Mouse (Mus musculus) embryonic facial prominence, embryonic 11.5 days (tissue): ENCODE data around the gene Chst12. TPM values are rescaled to one million over a fixed set of nuclear protein-coding genes. Genes with fewer than 3 reads are reported as not detected.

Source experiments
- ATAC-seq: fragments of 200-750 bp; cut with Nextera tagmentation; replicated peaks from 2 replicates; pipeline ENCODE4 v1.8.0; 2017; ENCODE audit warnings: low read depth; ENCODE audit not compliant: insufficient number of reproducible peaks, low FRiP score, low TSS enrichment
- DNase-seq: peaks from one replicate; pipeline ENCODE4 v3.0.0-alpha.2; 2015; ENCODE audit warnings: low spot score
- H3K27ac ChIP-seq: fragments of 300-500 bp; sonication (generic); replicated peaks from 2 replicates; pipeline ENCODE4 v1.5.1; 2014; ENCODE audit warnings: mild to moderate bottlenecking, low read depth, low read length, control low read depth
- H3K27me3 ChIP-seq: fragments of 300-500 bp; sonication (generic); 2 replicates; pipeline ENCODE4 v1.6.1; 2014; ENCODE audit warnings: mild to moderate bottlenecking, low read length, moderate library complexity, mixed read lengths; ENCODE audit not compliant: control insufficient read depth, insufficient read depth
- H3K36me3 ChIP-seq: fragments of 300-500 bp; sonication (generic); replicated peaks from 2 replicates; pipeline ENCODE4 v1.6.1; 2014; ENCODE audit warnings: low read depth, mild to moderate bottlenecking, low read length, moderate library complexity, mixed read lengths; ENCODE audit not compliant: control insufficient read depth, insufficient read depth
- H3K4me1 ChIP-seq: fragments of 300-500 bp; sonication (generic); 2 replicates; pipeline ENCODE4 v1.6.1; 2014; ENCODE audit warnings: low read length, mixed read lengths; ENCODE audit not compliant: control insufficient read depth, insufficient read depth
- H3K4me2 ChIP-seq: fragments of 300-500 bp; sonication (generic); 2 replicates; pipeline ENCODE4 v1.6.1; 2014; ENCODE audit warnings: low read depth, mild to moderate bottlenecking, control low read depth, low read length, moderate library complexity
- H3K4me3 ChIP-seq: fragments of 300-500 bp; sonication (generic); 2 replicates; pipeline ENCODE4 v1.5.1; 2014; ENCODE audit warnings: low read depth, low read length, control low read depth
- H3K9ac ChIP-seq: fragments of 300-500 bp; sonication (generic); replicated peaks from 2 replicates; pipeline ENCODE4 v1.6.1; 2014; ENCODE audit warnings: mild to moderate bottlenecking, control low read depth, low read length
- H3K9me3 ChIP-seq: fragments of 300-500 bp; sonication (generic); replicated peaks from 2 replicates; pipeline ENCODE4 v1.6.1; 2016; ENCODE audit warnings: mild to moderate bottlenecking, low read length, inconsistent platforms, mixed read lengths; ENCODE audit not compliant: control insufficient read depth
- WGBS: fragments of 180-500 bp; shearing (Covaris S2); extraction: QIAGEN DNeasy Blood & Tissue Kit; methylation state at CpG from one replicate; pipeline ENCODE4 v1.1.7; 2014; 5-methylcytosine and 5-hydroxymethylcytosine counted together
- polyA plus RNA-seq: library from polyadenylated mRNA; unstranded; fragments of >200 nt; fragmentation: Nextera tagmentation; extraction: Ambion mirVana; gene quantifications from 2 replicates; pipeline ENCODE4 v1.2.1, GENCODE M21; 2014

Chst12 gene
- polyA plus RNA-seq, 1 experiment from 2014 or later: 8.8 TPM

GRCm38 (mm10) chr5:140568321-140568970, 63.1 kb downstream of the Chst12 start:
- H3K4me1 ChIP-seq: no peaks in the 10 kb centered on the region; the same call in 1 of the 2 replicates

GRCm38 (mm10) chr5:140569032-140569595, 63.8 kb downstream of the Chst12 start:
- H3K9me3 ChIP-seq: no peaks in the 10 kb centered on the region
- DNase-seq: no peak
- ATAC-seq: no peak
- no peak overlapping the region for H3K27ac ChIP-seq
- no peaks in the 10 kb centered on the region; the same call in 1 of the 2 replicates for H3K4me1 ChIP-seq
- H3K36me3 ChIP-seq: no peaks in the 10 kb centered on the region
- WGBS: 81% methylated on average over 16 of the region's 16 CpGs
- H3K4me2 ChIP-seq: no peak overlapping the region
- H3K27me3 ChIP-seq: no peaks in the 10 kb centered on the region
- H3K9ac ChIP-seq: no peak overlapping the region
- no peak overlapping the region for H3K4me3 ChIP-seq

More at GRCm38 (mm10) chr5:140568321-140568970, 63.1 kb downstream of the Chst12 start:
- WGBS: 54% methylated on average over 10 of the region's 10 CpGs
- ATAC-seq (no peak), DNase-seq (peak; percentile 73)
- no peak overlapping the region for H3K27ac ChIP-seq
- H3K9ac ChIP-seq: no peak overlapping the region
- no peaks in the 10 kb centered on the region for H3K27me3 ChIP-seq
- H3K4me2 ChIP-seq: no peak overlapping the region
- H3K9me3 ChIP-seq: no peaks in the 10 kb centered on the region
- no peaks in the 10 kb centered on the region for H3K36me3 ChIP-seq
- no peak overlapping the region for H3K4me3 ChIP-seq

DNA sequence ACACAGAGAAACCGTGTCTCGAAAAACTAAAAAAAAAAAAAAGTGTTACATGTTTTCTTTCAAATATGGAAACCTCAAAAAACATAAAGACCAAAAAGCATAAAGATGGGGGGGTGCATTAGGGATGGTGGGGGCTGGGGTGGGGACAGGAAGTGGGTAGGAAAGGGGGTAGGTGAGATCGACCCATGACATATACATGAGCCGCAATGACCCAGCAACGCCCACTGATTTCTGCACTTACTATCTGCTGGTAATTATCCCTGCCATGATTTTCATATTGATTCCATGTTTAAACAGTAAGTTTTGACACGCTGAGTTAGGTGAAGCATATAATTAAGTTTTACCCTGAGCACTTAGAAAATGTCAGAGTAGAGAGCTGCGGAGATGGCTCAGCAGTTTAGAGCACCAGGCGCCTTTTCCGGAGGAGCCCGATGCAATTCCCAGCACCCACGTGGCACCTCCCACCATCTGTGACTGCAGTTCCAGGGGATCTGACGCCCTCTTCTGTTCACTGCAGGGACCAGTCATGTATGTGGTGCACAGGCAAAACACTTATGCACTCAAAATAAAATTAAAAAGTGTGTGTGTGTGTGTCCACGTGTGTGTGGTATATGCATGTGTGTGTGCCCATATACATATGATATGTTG, 65.0 kb downstream of the Chst12 start:
- ATAC-seq: no peak
- H3K9ac ChIP-seq: no peak overlapping the region
- no peak overlapping the region for H3K4me3 ChIP-seq
- DNase-seq: no peak
- H3K4me2 ChIP-seq: no peak overlapping the region
- H3K27ac ChIP-seq: no peak overlapping the region
- 88% methylated on average over 13 of the region's 13 CpGs for WGBS
- H3K9me3 ChIP-seq: no peaks in the 10 kb centered on the region
- no peaks in the 10 kb centered on the region for H3K27me3 ChIP-seq
- H3K4me1 ChIP-seq: no peaks in the 10 kb centered on the region; the same call in 1 of the 2 replicates
- H3K36me3 ChIP-seq: no peaks in the 10 kb centered on the region

GRCm38 (mm10) chr5:140571201-140571600, 65.9 kb downstream of the Chst12 start:
- WGBS: 71% methylated on average over 4 of the region's 4 CpGs
- no peak overlapping the region for H3K4me2 ChIP-seq
- H3K9ac ChIP-seq: no peak overlapping the region
- no peaks in the 10 kb centered on the region for H3K36me3 ChIP-seq
- no peak overlapping the region for H3K27ac ChIP-seq
- H3K4me3 ChIP-seq: no peak overlapping the region
- ATAC-seq (no peak), DNase-seq (no peak)
- no peaks in the 10 kb centered on the region for H3K27me3 ChIP-seq
- no peaks in the 10 kb centered on the region; the same call in 1 of the 2 replicates for H3K4me1 ChIP-seq
- H3K9me3 ChIP-seq: no peaks in the 10 kb centered on the region

DNA sequence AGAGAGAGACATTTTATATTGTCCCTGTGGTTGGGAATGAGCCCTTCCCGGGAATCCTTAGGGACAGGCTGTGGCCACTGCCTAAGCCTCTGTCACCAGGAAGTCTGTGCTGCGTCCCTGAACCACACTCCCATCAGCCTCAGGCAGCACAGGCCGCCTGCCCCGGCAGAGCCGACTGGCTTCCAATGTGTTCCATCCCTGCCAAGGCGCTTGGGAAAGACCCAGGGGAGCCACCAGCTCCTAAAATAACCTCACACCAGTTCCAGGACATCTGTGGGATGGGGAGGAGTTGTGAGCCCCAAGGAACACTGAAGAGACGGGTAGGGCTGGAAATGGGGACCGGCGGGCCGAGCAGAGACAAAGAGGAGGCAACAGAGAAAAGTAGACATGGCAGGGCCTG, 66.3 kb downstream of the Chst12 start:
- no peak overlapping the region for H3K9ac ChIP-seq
- H3K27me3 ChIP-seq: no peaks in the 10 kb centered on the region
- H3K4me1 ChIP-seq: no peaks in the 10 kb centered on the region; the same call in 1 of the 2 replicates
- H3K9me3 ChIP-seq: no peaks in the 10 kb centered on the region
- no peak overlapping the region for H3K27ac ChIP-seq
- H3K4me2 ChIP-seq: no peak overlapping the region
- DNase-seq (no peak), ATAC-seq (no peak)
- no peaks in the 10 kb centered on the region for H3K36me3 ChIP-seq
- WGBS: 58% methylated on average over 9 of the region's 10 CpGs
- H3K4me3 ChIP-seq: no peak overlapping the region

DNA sequence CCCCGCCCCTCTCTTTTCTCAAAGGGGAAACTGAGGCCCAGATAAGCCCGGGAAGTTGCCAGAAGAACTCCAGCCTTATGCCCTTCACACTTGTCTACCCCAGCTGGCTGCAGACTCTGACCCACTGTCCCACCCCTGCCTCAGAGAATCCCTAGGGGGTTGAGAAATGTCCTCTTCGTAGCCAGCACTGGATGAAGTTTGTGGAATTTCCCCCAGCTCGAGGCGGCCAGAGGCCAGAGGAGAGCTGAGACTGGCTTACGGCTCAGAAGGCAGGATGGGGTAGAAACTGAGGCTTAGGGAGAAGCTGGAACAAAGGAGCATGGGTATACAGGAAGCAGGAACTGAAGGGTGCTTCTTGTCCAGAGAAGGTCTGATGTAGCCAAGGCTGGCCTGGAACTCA, 67.3 kb downstream of the Chst12 start:
- Histone ChIP-seq H3K36me3 (no peaks in the 10 kb centered on the region), H3K4me3 (no peak overlapping the region), H3K4me2 (no peak overlapping the region), H3K9me3 (no peaks in the 10 kb centered on the region), H3K27ac (no peak overlapping the region), H3K9ac (no peak overlapping the region), H3K27me3 (no peaks in the 10 kb centered on the region), H3K4me1 (no peaks in the 10 kb centered on the region; the same call in 1 of the 2 replicates)
- 72% methylated on average over 6 of the region's 6 CpGs for WGBS
- no peak for DNase-seq
- no peak for ATAC-seq

Other genes starting within 250 kb of the Chst12 start
- gene Mad1l1, start 184.0 kb upstream of the Chst12 start, polyA plus RNA-seq: 43.7 and 44.2 TPM in 2 replicates
- 44.8 and 54.7 TPM in 2 replicates for gene Nudt1, start 183.9 kb upstream of the Chst12 start, polyA plus RNA-seq
- 21.6 and 23.4 TPM in 2 replicates for gene Mrm2, start 173.7 kb upstream of the Chst12 start, polyA plus RNA-seq
- gene Snx8, start 116.3 kb upstream of the Chst12 start, polyA plus RNA-seq: 6.9 and 7.4 TPM in 2 replicates
- gene Eif3b, start 86.2 kb upstream of the Chst12 start, polyA plus RNA-seq: 210 and 215 TPM in 2 replicates
- gene Gm4869, start 59.9 kb upstream of the Chst12 start, polyA plus RNA-seq: 0.07 TPM in 1 of 2 replicates, not detected in the other
- 0.36 and 0.63 TPM in 2 replicates for gene Grifin, start 59.5 kb downstream of the Chst12 start, polyA plus RNA-seq
- gene Lfng, start 101.8 kb downstream of the Chst12 start, polyA plus RNA-seq: 13.3 and 13.7 TPM in 2 replicates
- 42.5 and 42.8 TPM in 2 replicates for gene Ttyh3, start 143.5 kb downstream of the Chst12 start, polyA plus RNA-seq
- 13.5 and 16.5 TPM in 2 replicates for gene Iqce, start 196.8 kb downstream of the Chst12 start, polyA plus RNA-seq
- 8.8 and 10.3 TPM in 2 replicates for gene Brat1, start 199.5 kb downstream of the Chst12 start, polyA plus RNA-seq
- 0.61 and 0.76 TPM in 2 replicates for gene Amz1, start 218.6 kb downstream of the Chst12 start, polyA plus RNA-seq